Mouse (Mus musculus) brain, embryonic 18.5 days (tissue): ENCODE measurements at regions not wholly inside any gene's neighbourhood (a gene's known extent, or its start where the extent isn't known, plus 50 kb on each side); places are given as distances from the start of the nearest gene placed in this dataset.

Experiments
- DNase-seq: peaks from one replicate; pipeline ENCODE4 v3.0.0-alpha.2; 2012; ENCODE audit warnings: low read depth, low spot score

GRCm38 (mm10) chr4:5206394-5207099 is 413.4 kb upstream of the Impad1 start:
- peak; percentile 46 for DNase-seq

- DNase-seq = no peak
Measured at GRCm38 (mm10) chr4:5205328-5206208, 412.4 kb upstream of the Impad1 start.

GRCm38 (mm10) chr4:5194272-5194671 is 401.1 kb upstream of the Impad1 start:
- no peak for DNase-seq

- no peak for DNase-seq
Measured at GRCm38 (mm10) chr4:5181591-5181990, 388.4 kb upstream of the Impad1 start.

- peak; percentile 30 for DNase-seq
Measured at GRCm38 (mm10) chr4:5178991-5179693, 386.0 kb upstream of the Impad1 start.

GRCm38 (mm10) chr4:5165263-5165662 is 372.1 kb upstream of the Impad1 start:
- DNase-seq = no peak

GRCm38 (mm10) chr4:5160931-5161330 is 367.8 kb upstream of the Impad1 start:
- DNase-seq = no peak

GRCm38 (mm10) chr4:5130726-5131125 is 337.6 kb upstream of the Impad1 start:
- DNase-seq = no peak

GRCm38 (mm10) chr4:5126059-5126458 is 332.9 kb upstream of the Impad1 start:
- DNase-seq = no peak

- no peak for DNase-seq
Measured at GRCm38 (mm10) chr4:5098411-5098810, 305.3 kb upstream of the Impad1 start.

GRCm38 (mm10) chr4:5078723-5079122 is 285.6 kb upstream of the Impad1 start:
- no peak for DNase-seq

- DNase-seq = no peak
Measured at GRCm38 (mm10) chr4:5074754-5075153, 281.6 kb upstream of the Impad1 start.

GRCm38 (mm10) chr4:5071243-5071642 is 278.1 kb upstream of the Impad1 start:
- no peak for DNase-seq

GRCm38 (mm10) chr4:5059290-5059955 is 266.3 kb upstream of the Impad1 start:
- DNase-seq = no peak

- DNase-seq = no peak
Measured at GRCm38 (mm10) chr4:5029929-5030328, 236.8 kb upstream of the Impad1 start.

GRCm38 (mm10) chr4:4987491-4987890 is 194.3 kb upstream of the Impad1 start:
- DNase-seq = no peak

- no peak for DNase-seq
Measured at GRCm38 (mm10) chr4:4983474-4984194, 190.5 kb upstream of the Impad1 start.

- no peak for DNase-seq
Measured at GRCm38 (mm10) chr4:4971800-4972319, 178.7 kb upstream of the Impad1 start.

GRCm38 (mm10) chr4:4948956-4949355 is 155.8 kb upstream of the Impad1 start:
- DNase-seq = peak; percentile 45

- DNase-seq = no peak
Measured at GRCm38 (mm10) chr4:4944498-4944897, 151.3 kb upstream of the Impad1 start.

- no peak for DNase-seq
Measured at GRCm38 (mm10) chr4:4925741-4926140, 132.6 kb upstream of the Impad1 start.
